Mouse (Mus musculus): ENCODE data around the gene Pes1.

DNA sequence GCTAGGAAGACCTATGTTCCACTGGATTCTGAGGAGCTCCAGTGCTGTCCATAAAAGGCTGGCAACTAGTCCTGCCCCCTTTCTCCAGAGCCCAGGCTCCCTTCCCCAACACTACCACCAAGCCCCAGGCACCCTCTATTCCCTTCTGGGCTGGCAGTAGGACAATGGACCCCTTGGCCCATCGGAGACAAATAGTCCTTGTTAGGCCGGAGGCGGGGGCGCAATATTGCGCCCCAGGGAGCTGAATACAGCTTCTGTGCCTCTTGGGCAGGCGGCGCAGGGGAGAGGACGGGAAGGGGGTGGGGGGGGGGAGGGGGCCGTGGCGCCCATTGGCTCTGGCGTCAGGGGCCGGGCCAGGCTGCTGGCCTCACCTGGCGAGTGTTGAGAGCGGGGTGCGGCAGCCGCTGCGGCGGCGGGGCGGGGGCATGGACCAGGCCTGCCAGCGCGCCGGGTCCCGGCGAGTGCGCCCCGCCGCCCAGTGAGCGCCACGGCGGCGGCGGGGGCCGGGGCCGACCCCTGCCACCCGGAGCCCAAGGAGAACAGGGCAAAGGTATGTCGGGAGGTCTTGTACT lies 19.6 kb downstream of the Pes1 start, which contains the start of gene Gal3st1:
- TF ChIP-seq CTCF (conservative IDR thresholded peaks at IDR 0.05; ENCODE audit: low read length) (no peak), POU5F1 (IDR thresholded peaks at IDR 0.05; ENCODE audit: borderline replicate concordance, low read length) (no peak), NANOG (IDR thresholded peaks at IDR 0.05; ENCODE audit: borderline replicate concordance, low read length) (no peak)

Measured in E14TG2a.4 (cell line).